ENCODE assay signal across 11 mouse cellular contexts in the genomic region with DNA sequence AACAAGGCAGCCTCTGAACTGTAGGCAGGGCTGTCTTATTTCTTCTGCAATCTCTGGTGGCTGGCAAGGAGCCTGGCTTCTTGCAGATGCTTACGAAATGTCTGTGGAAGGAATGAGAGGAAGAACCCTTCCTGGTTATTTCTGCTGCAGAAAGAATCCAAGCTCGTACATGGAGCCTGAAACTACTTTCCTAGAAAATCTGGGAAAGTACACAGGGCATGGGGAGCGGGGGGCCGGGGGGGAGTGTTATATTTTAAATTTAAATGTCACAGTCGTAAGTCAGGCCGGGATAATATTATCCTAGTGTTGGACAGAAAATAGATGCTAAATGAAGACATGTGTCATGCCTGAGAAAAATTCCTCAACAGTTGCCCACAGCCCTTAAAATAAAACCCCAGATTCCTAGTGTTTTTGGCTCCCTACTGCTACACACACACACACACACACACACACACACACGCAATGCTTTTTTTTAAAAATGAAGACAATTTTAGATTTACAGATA. TPM values are rescaled to one million over a fixed set of nuclear protein-coding genes. Genes with fewer than 3 reads are reported as not detected.
DNase-seq lines count a peak whose midpoint lies in the region; ATAC-seq and TF ChIP-seq lines count a peak whose summit lies in the region.
"Had no signal": no experiment of that assay in that cellular context is flagged by ENCODE, and none has a peak within 500 bp of the region (broad histone marks: within the 10 kb centered on the region; RNA-seq: fewer than 3 reads in every experiment).

No protein-coding gene starts in this region.

- no peak overlapping the region for H3K4me3 ChIP-seq in embryonic facial prominence, embryonic 14.5 days (ENCODE audit: low read depth, low read length)
- H3K4me3 ChIP-seq in hindbrain, embryonic 12.5 days = no peak overlapping the region
- no peak overlapping the region for H3K4me3 ChIP-seq in liver, postnatal 0 days (ENCODE audit: low read depth, low read length)
- H3K4me3 ChIP-seq: hindbrain, embryonic 13.5 days; lung, embryonic 15.5 days had no signal

- peaks cover 5% of the 10 kb centered on the region; the same call in 1 of the 2 replicates for H3K4me1 ChIP-seq in embryonic facial prominence, embryonic 14.5 days (ENCODE audit: control insufficient read depth, insufficient read depth, low read length)
- H3K4me1 ChIP-seq in hindbrain, embryonic 12.5 days = no peaks in the 10 kb centered on the region
- no peaks in the 10 kb centered on the region for H3K4me1 ChIP-seq in liver, postnatal 0 days (ENCODE audit: insufficient read depth)
- H3K4me1 ChIP-seq: hindbrain, embryonic 13.5 days; lung, embryonic 15.5 days had no signal

- no peak for TF ChIP-seq EP300 in liver, postnatal 0 days (IDR thresholded peaks at IDR 0.05; ENCODE audit: low read depth)

- H3K36me3 ChIP-seq in embryonic facial prominence, embryonic 14.5 days (ENCODE audit: control insufficient read depth, insufficient read depth, low read length) = no peaks in the 10 kb centered on the region
- H3K36me3 ChIP-seq in hindbrain, embryonic 12.5 days = no peaks in the 10 kb centered on the region
- H3K36me3 ChIP-seq in liver, postnatal 0 days (replicated peaks; ENCODE audit: insufficient read depth, low read length) = no peaks in the 10 kb centered on the region
- H3K36me3 ChIP-seq: hindbrain, embryonic 13.5 days; lung, embryonic 15.5 days had no signal

- no peak for TF ChIP-seq CTCF in liver, postnatal 0 days (IDR thresholded peaks at IDR 0.05; ENCODE audit: low read depth)

- no peak overlapping the region for H3K4me2 ChIP-seq in embryonic facial prominence, embryonic 14.5 days (ENCODE audit: low read depth, low read length)
- no peak overlapping the region for H3K4me2 ChIP-seq in hindbrain, embryonic 12.5 days (replicated peaks)
- H3K4me2 ChIP-seq in liver, postnatal 0 days (ENCODE audit: low read depth, low read length) = no peak overlapping the region
- H3K4me2 ChIP-seq: hindbrain, embryonic 13.5 days; lung, embryonic 15.5 days had no signal

- no peak overlapping the region for H3K9ac ChIP-seq in embryonic facial prominence, embryonic 14.5 days (ENCODE audit: low read depth, low read length)
- H3K9ac ChIP-seq in hindbrain, embryonic 12.5 days = no peak overlapping the region
- no peak overlapping the region for H3K9ac ChIP-seq in liver, postnatal 0 days (replicated peaks)
- H3K9ac ChIP-seq: hindbrain, embryonic 13.5 days; lung, embryonic 15.5 days had no signal

- H3K27me3 ChIP-seq in embryonic facial prominence, embryonic 14.5 days (replicated peaks; ENCODE audit: control insufficient read depth, insufficient read depth, low read length) = no peaks in the 10 kb centered on the region
- H3K27me3 ChIP-seq in hindbrain, embryonic 12.5 days = no peaks in the 10 kb centered on the region
- H3K27me3 ChIP-seq in liver, postnatal 0 days (ENCODE audit: insufficient read depth, low read length) = no peaks in the 10 kb centered on the region
- H3K27me3 ChIP-seq: lung, embryonic 15.5 days had no signal

- no peak for ATAC-seq in embryonic facial prominence, embryonic 14.5 days (ENCODE audit: low read depth)
- ATAC-seq in hindbrain, embryonic 12.5 days (ENCODE audit: low FRiP score) = no peak
- no peak for ATAC-seq in liver, postnatal 0 days

- H3K9me3 ChIP-seq in embryonic facial prominence, embryonic 14.5 days (ENCODE audit: control insufficient read depth, low read length) = no peaks in the 10 kb centered on the region
- H3K9me3 ChIP-seq in hindbrain, embryonic 12.5 days (replicated peaks) = no peaks in the 10 kb centered on the region
- H3K9me3 ChIP-seq in liver, postnatal 0 days (ENCODE audit: low read length) = no peaks in the 10 kb centered on the region
- H3K9me3 ChIP-seq: hindbrain, embryonic 13.5 days; lung, embryonic 15.5 days had no signal

- H3K27ac ChIP-seq in embryonic facial prominence, embryonic 14.5 days (replicated peaks; ENCODE audit: low read depth, low read length) = peak overlapping the region; percentile 36; the same call in 1 of the 2 replicates
- no peak overlapping the region for H3K27ac ChIP-seq in hindbrain, embryonic 12.5 days
- H3K27ac ChIP-seq in liver, postnatal 0 days (ENCODE audit: low read depth) = no peak overlapping the region
- H3K27ac ChIP-seq: hindbrain, embryonic 13.5 days; lung, embryonic 15.5 days had no signal

- DNase-seq in kidney, postnatal 10 days = peak; percentile 49
- no peak for DNase-seq in kidney, adult 9 months
- DNase-seq in embryonic facial prominence, embryonic 14.5 days (ENCODE audit: low spot score) = peak; percentile 86
- DNase-seq in layer of hippocampus, adult 9-11 months = peak; percentile 85
- peak; percentile 88 to 90 for DNase-seq in right cerebral cortex, postnatal 10 days (ENCODE audit: low spot score in 2 of 2)
- DNase-seq in liver, postnatal 0 days = no peak
- DNase-seq in ovary, postnatal 14 days (ENCODE audit: low spot score) = no peak
- DNase-seq: cerebellum, adult 11-12 months had no signal

- 55% methylated on average over 7 of the region's 7 CpGs for WGBS in embryonic facial prominence, embryonic 14.5 days
- WGBS in hindbrain, embryonic 12.5 days = 82% methylated on average over 7 of the region's 7 CpGs
- WGBS in liver, postnatal 0 days (ENCODE audit: insufficient replicate concordance) = 68% methylated on average over 7 of the region's 7 CpGs

RNA-seq across cellular contexts. Expression of a gene that starts 7.2 kb away (rescaled TPM):
- 76.8 and 80.2 TPM in 2 replicates for polyA plus RNA-seq in embryonic facial prominence, embryonic 14.5 days (2014; fragmentation: Nextera tagmentation; extraction: Ambion mirVana)
- polyA plus RNA-seq in hindbrain, embryonic 12.5 days (2016; fragmentation: Nextera tagmentation; extraction: Ambion mirVana) = 94.2 and 94.3 TPM in 2 replicates
- polyA plus RNA-seq in liver, postnatal 0 days (2015; fragmentation: Nextera tagmentation; extraction: Ambion mirVana) = 11.9 and 14.7 TPM in 2 replicates

Comparison
In these comparisons a context has a peak if more than half of its experiments do, and no peak if none do; other contexts are left out.
1. DNase-seq: peak in kidney, postnatal 10 days (single experiment), embryonic facial prominence, embryonic 14.5 days (single experiment), layer of hippocampus, adult 9-11 months (single experiment) and right cerebral cortex, postnatal 10 days (2 of 2); none in kidney, adult 9 months (single experiment), liver, postnatal 0 days (single experiment) and ovary, postnatal 14 days (single experiment).